Mouse (Mus musculus): ENCODE results near the gene Syt9.

DNA sequence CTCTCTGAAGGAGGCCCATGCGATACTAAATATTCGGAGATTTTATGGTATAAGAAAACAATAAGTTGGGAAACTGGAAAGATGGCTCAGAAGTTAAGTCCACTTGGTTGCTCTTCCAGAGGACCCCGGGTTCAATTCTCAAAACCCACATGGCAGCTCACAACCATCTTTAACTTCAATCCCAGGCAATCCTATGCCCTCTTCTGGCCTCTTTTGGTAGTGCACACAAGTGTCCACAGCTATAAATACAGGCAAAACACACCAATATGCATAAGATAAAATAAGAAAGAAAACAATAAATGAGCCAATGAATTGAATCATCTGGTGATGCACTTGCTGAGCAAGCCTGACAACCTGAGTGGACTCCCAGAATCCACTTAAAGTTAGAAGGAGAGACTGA is 185.4 kb downstream of the Syt9 start:
- peak; percentile 12; the same call in 1 of the 2 replicates for TF ChIP-seq CTCF (IDR thresholded peaks at IDR 0.05; ENCODE audit: borderline replicate concordance, extremely low read depth, insufficient read depth, insufficient read length)
- TF ChIP-seq POLR2A (IDR thresholded peaks at IDR 0.05; ENCODE audit: borderline replicate concordance, extremely low read depth, insufficient read depth, insufficient read length, poor library complexity, severe bottlenecking), result no peak
